Mouse (Mus musculus) thymus, postnatal 14 days (tissue): ENCODE results near the gene Sptbn4.
"Not testable (repeated sequence)": the region's sequence is repeated elsewhere in the genome, so short reads cannot be mapped to it uniquely, and the experiment has no call there.

ENCODE experiments used
- DNase-seq: peaks from one replicate; pipeline ENCODE4 v3.0.0; 2021

The Sptbn4 gene

DNA sequence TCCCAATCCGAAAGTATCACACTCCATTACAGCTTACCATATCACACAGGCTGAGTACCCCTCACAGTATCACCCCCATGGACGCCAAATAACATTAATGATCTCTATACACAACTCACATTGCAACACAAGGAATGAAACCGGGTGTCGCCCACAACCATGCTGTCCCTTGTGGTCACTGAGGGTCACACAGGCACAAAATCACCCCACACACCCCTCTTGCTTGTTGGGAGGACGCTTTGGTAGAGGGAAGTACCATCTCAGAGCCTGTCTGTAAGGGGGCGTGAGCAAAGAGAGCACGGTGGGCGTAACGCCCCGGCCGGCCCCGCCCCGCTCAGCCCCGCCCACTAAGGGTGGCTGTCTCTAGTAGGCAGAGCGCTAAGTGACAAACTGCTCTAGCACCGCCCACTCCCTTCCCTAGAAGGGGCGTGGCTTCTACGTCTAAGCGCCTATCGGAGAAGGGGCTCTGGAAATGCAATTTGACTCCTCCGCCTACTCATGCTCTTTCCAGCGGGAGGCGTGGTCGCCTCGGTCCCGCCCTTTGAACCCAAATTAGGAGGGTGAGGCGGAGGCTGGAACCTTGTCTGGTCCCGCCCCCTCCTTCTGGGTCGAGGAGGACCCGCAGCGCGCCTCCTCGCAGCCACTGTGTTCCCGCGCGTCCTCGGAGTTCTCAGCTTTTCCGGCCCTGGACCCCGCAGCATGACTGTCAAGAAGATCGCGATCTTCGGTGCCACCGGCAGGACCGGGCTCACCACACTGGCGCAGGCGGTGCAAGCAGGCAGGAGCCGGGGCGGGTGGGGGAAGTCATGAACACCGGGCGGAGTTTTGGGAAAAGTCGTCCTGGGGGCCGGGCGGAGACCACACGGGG, at the start of gene Sptbn4, which contains the start of gene Blvrb:
Gene Sptbn4 (minus strand): TSS at position 268 of the 868 bp plus-strand sequence.
Gene Blvrb (plus strand): TSS at position 560 of the 868 bp plus-strand sequence.
- DNase-seq, result peak; percentile 98

DNA sequence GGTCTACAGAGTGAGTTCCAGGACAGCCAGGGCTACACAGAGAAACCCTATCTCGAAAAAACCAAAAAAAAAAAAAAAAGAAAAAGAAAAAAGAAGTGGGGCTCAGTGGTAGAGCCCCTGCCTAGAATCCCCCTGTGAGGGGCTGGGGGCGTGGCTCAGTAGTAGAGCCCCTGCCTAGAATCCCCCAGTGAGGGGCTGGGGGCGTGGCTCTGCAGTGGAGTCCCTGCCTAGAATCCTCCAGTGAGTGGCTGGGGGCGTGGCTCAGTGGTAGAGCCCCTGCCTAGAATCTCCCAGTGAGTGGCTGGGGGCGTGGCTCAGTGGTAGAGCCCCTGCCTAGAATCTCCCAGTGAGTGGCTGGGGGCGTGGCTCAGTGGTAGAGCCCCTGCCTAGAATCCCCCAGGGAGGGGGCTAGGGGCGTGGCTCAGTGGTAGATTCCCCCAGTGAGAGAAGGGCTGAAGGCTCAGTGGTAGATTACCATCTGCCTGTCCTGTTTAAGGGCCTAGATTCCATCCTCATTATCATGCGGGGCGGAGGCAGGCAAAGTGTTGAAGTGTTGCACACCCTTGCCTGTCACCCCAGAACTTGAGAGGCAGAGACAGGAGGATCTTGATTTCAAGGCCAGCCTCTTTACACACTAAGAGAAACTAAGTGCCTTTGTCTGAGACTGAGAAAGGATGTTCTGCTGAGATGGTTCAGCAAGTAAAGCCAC, 47.3 kb upstream of the Sptbn4 start:
- not testable (repeated sequence) for DNase-seq

DNA sequence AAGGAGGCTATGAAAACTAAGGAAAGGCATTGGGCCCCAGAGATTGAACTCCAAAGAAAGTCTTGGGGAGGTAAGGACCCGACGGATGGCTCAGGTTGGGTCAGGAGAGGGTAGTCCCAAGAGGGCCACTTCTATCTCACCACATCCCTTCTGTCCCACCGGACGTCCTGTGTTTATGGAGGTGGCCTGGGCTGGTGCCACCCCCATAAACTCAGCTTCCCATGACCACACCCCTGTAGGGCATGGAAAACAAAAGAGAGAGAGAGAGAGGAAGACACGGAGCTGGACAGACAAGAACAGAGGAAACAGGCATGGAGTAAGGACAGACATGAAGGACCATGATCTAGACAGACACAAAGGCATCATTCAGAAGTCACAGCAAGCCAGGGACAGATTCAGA, 46.0 kb upstream of the Sptbn4 start:
- no peak for DNase-seq

DNA sequence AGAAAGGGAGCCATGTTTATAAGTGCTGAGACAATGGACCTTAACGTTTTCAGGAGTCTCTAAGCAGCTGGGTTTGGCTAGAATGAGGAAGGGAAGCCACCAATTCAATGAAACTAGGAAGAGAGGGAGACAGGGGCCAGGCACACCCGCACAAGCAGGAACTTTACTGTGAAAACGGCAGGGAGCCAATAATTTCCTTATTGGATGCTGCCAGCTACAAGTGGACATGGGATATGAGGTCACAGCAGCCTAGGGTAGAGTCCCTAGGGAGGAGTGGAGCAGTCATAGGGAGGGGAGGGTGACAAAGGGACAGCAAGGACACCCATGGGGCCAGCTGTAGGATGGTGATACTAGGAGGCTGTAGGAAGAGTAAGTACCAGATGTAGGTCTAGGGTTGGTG, 45.5 kb upstream of the Sptbn4 start:
- DNase-seq, result no peak

DNA sequence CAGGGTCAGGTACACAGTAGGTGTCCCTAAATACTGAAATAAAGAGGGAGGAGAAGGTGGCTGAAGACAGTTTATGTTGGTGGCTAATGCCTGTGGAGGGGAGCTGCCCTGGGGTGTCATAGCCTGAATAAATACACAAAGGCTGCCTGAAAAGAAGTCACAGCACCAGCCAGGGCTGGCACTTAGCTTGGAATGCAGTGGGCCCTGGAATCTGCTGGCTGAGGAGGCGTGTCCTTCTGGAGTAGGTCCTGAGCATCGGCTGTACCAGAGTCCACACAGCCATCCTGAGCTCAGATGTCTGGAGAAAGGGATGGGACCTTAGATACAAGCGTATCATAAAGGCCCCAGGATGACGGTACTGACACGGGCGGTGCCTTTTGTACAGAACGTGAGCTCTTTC, 44.4 kb upstream of the Sptbn4 start:
- DNase-seq, result no peak

DNA sequence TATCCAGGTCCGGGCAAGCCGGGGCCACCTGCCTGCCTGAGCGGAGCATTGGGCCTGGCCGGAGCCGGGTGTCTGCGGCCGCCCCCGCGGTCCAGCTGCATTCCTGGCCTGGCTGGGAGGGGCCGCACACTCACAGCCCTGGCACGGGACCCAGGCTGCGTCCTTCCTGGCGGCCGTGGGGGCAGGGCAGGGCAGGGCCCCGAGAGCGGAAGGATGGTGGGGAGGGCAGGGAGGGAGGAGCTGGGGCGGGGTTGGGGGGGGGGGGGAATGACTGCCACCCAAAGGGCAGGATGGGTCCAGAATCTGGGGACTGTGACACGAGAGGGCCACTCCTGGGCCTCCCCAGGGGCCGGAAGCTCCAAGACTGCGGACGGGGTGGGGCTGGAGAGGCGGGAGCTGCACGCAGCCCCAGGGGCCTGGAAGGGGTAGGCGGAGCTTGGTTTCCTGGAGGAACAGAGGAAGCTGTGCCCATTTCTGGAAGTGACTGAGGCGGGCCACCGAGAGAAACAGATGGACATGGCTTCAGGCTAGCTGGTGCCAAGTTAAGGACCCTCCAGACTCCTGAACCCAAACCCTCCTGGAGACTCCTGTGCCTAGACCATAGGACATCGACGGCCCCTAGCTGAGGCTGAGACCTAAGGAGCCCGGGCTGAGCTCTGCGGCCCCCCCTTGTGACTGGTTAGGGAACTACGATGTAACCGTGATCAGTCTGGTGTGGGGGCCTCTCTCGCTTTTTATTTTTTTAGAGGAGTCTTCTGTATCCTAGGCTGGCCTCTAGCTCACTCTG, 43.2 kb upstream of the Sptbn4 start:
- peak; percentile 92 for DNase-seq

DNA sequence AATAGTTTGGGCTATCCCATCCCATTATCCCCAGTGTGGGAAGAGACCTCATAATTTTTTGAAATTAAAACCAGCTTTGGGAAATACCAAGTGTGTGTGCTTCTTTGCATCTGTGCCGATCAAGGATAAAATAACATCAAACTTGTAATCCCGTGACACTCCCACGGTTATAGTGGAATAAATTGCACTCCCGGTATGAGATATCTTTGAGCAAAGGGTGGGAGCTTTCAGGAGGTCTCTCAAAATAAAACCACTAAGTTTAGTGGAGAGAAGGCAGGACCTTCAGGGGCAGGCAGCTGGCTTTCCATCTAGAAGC, 42.7 kb upstream of the Sptbn4 start:
- DNase-seq, result no peak

DNA sequence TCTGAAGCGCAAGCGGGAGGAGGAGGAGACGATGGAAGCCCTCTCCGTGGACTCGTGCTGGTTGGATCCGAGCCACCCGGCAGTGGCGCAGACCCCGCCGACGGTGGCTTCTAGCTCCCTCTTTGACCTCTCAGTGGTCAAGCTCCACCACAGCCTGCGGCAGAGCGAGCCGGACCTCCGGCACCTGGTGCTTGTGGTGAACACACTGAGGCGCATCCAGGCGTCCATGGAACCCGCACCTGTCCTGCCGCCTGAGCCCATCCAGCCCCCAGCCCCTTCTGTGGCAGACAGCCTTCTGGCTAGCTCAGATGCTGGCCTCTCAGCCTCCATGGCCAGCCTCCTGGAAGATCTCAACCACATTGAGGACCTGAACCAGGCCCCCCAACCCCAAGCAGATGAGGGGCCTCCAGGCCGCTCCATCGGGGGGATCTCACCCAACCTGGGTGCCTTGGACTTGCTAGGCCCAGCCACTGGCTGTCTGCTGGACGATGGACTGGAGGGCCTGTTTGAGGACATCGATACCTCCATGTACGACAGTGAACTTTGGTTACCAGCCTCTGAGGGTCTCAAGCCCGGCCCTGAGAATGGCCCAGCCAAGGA, 41.9 kb upstream of the Sptbn4 start:
- peak; percentile 27 for DNase-seq

DNA sequence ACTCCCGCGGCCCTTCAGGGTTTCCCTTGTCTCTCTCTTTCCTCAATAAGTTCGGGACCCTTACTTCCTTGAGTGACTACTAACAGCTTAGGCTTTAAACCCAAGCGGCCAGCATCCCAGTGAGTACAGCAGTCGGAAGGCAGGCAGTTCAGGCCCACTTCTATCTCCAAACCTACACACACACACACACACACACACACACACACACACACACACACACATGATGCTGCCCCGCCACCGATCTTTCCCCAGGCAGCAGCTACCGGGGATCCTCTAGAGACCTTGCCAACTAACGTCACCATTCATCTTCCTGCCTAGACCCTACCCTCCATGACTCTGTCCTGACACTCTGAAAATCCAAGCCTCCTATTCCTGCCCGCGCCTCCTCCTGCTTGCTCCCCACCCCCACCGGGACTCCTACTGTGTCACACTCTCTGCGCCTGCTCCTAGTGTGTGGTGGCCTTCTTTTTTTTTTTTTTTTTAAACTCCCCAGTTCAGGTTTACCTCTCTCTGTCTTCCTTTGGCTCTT, 40.3 kb upstream of the Sptbn4 start:
- DNase-seq, result peak; percentile 63

DNA sequence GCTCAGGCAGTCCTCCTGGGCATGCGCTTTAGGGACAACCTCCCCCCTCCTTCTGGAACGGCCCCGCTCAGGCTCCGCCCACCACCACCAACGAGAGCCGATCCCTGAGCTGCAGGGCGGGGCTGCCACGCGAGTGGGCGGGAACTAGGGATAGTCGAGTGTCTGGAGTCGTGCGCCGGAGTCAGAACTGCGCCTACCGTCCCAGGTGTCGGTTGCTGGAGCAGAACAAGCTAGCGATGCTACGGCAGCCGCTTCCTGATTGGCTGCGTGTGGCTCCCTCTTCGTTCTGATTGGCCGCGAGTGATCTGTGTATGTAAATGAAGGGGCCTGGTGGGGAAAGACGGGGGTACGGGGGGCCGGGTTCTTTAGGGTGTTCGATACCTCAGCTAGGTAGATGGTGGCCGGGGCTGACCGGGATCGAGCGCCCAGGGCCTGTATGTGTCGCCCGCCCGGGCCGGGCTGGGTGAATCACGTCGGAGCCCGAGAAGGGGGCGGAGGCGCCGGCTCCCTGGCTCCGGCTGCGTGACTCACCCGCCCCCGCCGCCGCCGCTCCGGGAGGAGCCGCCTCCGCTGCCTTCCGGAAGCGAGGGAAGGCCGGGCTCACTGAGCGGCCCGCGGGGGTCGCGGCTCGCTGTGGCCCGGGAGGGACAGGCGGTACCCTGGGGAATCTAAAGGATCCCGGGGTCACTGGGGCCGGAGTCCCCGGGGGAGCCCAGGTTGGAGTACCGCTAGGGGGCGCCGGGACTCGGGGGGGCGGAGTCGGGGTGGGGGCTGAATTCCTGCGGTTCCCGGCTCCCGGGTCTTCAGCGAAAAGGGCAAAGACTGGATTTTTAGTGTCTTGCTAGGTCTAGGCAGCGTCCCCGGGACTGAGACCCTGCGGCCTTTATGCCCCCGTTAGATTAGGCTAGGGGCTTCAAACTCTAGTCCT, 39.5 kb upstream of the Sptbn4 start, which contains the start of gene Sertad1:
Gene Sertad1 (plus strand): TSS at position 141 of the 928 bp plus-strand sequence.
- DNase-seq, result peak; percentile 100

DNA sequence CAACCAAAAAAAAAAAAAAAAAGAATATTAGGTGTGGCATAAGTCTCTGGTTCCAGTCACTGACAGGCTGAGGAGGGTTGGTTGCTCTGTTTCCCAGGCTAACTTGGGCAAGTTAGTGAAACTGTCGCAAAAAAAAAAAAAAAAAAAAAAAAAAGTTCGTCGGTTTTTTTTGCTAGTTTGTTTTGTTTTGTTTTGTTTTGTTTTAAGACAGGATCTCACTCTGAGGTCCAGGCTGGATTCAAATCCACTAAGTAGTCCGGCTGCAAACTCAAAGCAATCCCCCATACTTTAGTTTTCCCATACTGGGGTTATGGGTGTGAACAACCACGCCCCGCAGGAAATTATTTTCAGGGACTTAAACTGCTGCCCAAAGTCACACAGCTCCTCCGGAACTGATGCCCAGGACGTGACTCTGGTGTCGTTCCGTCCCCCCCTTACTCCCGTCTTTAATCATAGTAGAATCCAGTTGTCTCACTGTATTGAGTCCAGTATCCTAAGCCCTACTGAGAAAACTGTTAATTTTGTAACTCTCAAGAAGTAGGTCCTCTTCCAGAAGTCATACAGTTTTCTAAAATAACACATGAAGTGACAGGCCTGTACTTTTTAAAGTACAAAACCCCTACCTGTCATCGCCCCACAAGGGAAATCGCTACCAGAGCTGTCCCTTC, 38.8 kb upstream of the Sptbn4 start:
- DNase-seq, result peak; percentile 54

DNA sequence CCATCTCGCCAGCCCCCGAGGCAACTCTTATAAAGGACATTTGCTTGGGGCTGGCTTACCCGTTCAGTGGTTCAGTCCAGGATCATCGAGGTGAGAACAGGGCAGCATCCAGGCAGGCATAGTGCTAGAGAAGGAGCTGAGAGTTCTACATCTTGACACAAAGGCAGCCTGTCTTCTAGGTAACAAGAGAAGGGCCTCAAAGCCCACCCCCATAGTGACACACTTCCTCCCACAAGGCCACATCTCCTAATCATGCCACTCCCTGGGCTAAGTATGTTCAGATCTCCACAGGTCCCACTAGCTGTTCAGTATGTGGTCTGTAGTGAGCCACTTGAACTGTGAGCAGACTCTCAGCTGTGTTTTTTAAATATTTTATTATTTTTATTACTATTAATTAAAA, 36.4 kb upstream of the Sptbn4 start:
- no peak for DNase-seq

DNA sequence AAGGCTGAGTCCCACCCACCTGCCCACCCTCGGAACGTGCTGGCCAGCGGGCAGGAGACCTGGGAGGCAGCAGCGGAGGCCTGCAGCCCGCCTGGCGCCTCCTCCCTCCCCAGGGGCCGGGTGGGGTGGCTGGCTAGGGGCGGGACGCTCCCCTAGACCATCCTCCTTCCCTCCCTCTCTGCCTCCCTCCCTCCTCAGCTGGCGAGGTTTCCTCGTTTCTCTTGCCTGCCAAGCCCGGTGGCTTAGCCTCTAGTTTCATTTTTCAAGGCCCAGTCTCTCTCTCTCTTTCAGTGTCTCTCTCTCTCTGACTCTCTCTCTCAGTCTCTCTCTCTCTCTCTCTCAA, 34.1 kb upstream of the Sptbn4 start:
- DNase-seq, result peak; percentile 78

DNA sequence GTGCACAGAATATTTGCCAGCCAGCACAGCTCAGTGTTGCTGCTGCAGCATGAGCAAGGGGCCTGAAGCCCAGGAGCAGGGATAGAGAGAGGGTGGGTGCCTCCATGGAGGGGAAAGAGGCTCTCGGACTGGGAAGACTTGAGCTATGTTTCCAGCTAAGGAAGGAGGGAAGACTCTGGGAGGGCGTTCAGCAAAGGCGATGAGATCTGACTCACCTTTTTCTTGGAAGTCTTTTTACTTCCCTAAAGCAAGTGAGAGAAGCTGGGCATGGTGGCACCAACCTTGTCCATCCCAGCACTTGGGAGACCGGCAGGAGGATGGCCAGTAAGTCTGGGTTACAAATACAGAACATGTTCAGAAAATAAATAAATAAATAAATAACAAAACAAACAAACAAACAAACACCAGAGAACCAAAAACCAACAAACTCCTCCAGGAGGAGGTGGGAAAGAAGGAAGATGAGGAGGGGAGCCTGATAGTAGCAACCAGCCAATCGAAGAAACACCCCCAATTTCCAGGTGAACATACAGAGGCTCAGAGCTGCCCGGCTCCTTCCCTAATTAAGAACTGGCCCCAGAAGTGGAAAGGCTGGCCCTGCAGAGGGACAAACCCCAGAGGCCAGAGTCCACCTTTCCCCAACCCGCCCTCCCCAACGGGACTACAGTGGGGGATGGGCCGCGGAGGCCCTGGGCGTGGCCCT, 33.6 kb upstream of the Sptbn4 start:
- DNase-seq, result no peak

DNA sequence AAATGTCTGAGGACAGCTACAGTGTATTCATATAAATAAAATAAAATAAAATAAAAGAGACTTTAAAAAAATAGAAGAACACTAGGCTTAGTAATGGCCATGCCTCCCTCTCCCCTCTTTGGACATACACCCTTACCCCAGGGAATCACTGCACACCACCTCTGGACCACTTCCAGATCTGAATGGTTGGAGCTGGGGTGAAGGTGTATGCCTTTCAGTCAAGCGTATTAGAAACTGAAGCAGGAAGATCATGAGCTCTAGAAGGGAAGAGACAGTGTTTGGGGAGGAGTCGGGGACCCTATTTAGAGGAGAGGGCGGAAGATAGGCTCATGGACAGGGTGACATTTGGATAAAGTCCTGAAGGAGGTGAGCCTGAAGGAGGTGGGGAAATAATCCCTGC, 33.0 kb upstream of the Sptbn4 start:
- DNase-seq, result no peak

DNA sequence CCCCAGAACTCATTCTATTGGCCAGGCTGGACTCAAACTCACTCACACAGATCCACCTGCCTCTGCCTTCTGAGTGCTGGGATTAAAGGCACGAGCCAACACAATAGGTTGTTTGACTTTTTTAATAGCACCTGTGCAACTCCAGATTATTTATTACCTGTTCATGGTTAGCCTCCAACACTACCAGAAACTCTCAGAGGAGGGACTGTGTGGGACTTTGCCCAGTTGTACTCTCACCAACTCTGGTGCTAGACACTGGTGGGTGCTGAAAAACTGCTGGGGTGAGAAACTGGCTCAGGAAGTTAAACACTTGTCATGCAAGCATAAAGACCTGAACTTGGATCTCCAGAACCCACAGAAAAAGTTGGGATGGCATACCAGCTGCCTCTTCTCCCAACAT, 32.3 kb upstream of the Sptbn4 start:
- no peak for DNase-seq

DNA sequence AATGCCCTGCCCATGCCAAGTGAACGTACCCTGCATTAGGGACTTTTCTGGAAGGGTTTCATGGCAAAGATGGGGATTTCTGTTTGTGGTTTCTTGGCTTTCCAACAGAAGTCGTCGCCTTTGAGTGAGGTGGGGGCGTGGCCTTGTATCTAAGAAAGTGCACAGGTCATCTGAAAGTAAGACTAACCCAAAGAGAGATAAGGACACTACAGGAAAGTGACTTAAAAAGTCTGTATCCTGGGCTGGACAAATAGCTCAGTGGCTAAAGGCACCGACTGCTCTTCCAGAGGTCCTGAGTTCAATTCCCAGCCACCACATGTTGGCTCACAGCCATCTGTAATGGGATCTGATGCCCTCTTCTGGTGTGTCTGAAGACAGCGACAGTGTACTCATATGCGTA, 31.1 kb upstream of the Sptbn4 start:
- DNase-seq, result no peak

DNA sequence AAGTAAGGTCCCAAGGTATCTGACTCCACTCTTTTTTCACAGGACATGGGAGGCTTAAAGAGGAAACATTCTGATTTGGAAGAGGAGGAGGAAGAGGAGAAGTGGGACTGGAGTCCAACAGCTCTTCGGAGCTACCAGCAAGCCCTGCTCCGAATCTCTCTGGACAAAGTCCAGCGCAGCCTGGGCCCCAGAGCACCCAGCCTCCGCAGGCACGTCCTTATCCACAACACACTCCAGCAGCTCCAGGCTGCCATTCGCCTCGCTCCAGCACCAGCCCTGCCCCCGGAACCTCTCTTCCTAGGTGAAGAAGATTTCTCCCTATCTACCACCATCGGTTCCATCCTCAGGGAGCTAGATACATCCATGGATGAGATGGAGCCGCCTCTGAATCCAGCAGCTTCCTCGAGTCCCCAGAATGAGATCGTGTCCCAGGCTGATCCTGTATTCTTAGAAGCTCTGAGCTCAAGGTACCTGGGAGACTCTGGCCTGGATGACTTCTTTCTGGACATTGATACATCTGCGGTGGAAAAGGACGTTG, 28.7 kb upstream of the Sptbn4 start:
- no peak for DNase-seq

DNA sequence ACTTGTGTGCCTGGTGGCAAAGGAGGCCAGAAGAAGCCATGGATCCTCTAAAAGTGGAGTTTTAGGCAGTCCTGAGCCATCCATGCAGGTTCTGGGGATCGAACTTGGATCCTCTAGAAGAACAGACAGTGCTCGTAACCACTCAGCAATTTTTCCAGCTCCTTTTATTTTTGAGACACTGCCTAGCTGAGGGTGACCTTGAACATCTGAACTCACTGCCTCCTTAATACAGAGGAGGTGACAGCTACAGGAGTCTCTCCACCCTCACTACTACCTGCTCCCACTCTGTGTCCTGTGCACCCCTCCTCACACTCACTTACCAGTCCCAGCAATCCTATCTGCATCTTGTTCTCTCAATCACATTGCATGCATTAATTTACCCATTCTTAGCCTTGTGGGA, 28.1 kb upstream of the Sptbn4 start:
- no peak for DNase-seq

DNA sequence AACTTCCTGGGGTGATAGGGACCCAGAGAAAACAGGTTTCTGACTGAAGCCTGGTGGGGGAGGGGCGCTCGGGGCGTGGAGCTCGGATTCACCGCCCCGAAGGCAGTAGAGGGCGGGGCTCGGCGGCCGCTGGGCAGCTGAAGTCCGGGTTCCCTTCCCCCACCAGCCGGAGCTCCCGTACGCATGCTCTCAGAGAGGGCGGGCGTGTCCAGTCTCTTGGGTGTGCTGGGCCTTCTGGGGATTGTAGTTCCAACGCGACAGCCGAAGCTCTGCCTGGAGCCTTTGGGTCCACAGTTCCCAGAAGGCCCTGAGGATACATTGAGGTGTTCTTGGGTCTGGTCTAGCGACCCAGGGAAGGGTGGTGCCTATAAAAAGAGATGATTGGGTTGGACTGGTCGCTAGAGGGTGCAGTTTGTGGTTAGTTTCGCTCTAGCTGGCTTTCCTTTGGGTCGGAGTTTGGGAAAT, 27.0 kb upstream of the Sptbn4 start:
- DNase-seq, result peak; percentile 94
